Mouse (Mus musculus) T-helper 2 cell (primary cell): Measurements from ENCODE around the gene Fktn.

ENCODE experiments used
- in situ Hi-C: fragments of 300-600 bp; cut with MboI, MseI; formaldehyde crosslinking; loops from one replicate; pipeline ENCODE4 v1.15.1; 2025; ENCODE audit warnings: high pct_unique_total_duplicates

Fktn gene

DNA sequence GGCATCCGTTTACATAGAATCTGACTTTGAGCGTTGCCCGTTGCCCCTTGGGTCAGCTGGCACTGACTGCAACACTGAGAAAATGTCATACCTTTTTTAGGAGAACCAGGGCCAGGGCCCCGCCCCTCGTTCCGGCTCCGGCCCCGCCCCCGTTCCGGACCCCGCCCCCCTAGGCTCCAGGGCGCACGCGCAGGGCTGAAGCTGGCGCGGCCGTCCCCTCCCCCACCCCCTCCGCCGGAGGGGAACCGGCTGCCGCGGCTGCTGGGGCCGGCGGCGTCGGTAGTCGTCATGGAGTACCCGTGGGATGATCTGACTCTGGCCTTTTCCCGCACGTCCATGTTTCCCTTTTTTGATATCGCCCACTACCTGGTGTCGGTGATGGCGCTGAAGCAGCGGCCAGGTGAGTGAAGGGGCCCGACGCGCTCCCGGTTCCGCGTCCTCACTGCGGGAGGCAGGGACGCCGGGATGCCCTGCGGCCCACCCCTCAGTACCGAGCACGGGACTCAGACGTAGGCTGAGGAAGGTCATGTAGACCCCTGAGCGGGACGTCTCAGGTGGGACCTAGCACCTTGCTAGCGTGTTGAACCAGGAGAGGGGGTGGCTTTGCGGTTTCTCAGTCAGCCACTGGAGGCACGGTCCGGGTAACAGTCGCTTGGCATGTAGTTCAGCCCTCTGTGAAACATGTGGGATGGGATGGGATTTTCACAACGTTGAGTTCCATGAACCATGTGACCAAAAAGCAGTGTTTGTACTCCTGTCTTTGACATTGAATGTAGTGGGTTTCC is 112.2 kb downstream of the Fktn start, which contains the start of gene Tmem38b:
Gene Tmem38b, plus strand, starts transcription at position 225 of the 785 bp plus-strand sequence.
- in situ Hi-C loops, result no loop called here

DNA sequence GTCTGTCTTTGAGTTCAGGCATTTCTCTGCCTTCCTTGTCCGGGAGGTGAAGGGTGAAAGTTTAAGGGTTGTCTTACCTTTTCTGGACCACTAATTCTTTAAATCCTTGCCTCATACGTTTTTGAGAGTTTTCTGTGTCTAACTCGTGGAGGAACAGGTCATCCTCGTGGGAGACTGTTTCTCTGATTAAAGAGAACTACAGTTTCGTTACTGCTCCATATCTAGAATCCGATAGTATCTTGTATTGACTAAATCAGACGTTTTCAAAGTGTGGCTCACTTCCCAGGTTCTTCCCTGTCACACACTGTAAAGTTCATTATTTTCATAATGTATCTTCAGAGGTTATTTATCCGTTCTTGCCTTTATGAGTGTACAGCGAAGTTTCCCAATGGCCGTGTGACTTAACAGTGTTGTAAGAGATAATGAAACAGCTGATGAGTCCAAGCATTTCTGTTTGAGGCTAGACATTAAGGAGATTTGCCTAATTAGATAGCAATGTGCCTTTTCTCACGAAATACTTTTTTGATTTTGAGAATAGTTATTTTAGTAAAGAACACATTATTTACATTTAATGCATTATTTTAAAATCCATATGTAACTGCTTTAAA is 112.9 kb downstream of the Fktn start:
- in situ Hi-C loops, result no loop called here
